Mouse (Mus musculus) hindbrain, embryonic 14.5 days (tissue): ENCODE results near the gene Llcfc1. TPM values are rescaled to one million over a fixed set of nuclear protein-coding genes. Genes with fewer than 3 reads are reported as not detected.

Experiments used
- ATAC-seq: fragments of 200-750 bp; cut with Nextera tagmentation; 2 replicates; pipeline ENCODE4 v1.8.0; 2017; ENCODE audit warnings: moderate number of reproducible peaks, mild to moderate bottlenecking, moderate TSS enrichment, moderate library complexity; ENCODE audit not compliant: low FRiP score
- DNase-seq: peaks from one replicate; pipeline ENCODE4 v3.0.0-alpha.2; 2015; ENCODE audit warnings: low spot score
- H3K27ac ChIP-seq: fragments of 300-500 bp; sonication (generic); 2 replicates; pipeline ENCODE4 v1.5.1; 2014; ENCODE audit warnings: mild to moderate bottlenecking, moderate library complexity
- H3K27me3 ChIP-seq: fragments of 300-500 bp; sonication (generic); 2 replicates; pipeline ENCODE4 v1.6.1; 2014; ENCODE audit warnings: mild to moderate bottlenecking, low read length, mixed read lengths; ENCODE audit not compliant: control insufficient read depth, insufficient read depth
- H3K36me3 ChIP-seq: fragments of 300-500 bp; sonication (generic); replicated peaks from 2 replicates; pipeline ENCODE4 v1.6.1; 2014; ENCODE audit not compliant: control insufficient read depth, insufficient read depth
- H3K4me1 ChIP-seq: fragments of 300-500 bp; sonication (generic); replicated peaks from 2 replicates; pipeline ENCODE4 v1.6.1; 2014; ENCODE audit warnings: antibody characterized with exemption, low read length, mixed read lengths; ENCODE audit not compliant: control insufficient read depth, insufficient read depth
- H3K4me2 ChIP-seq: fragments of 300-500 bp; sonication (generic); replicated peaks from 2 replicates; pipeline ENCODE4 v1.6.1; 2014; ENCODE audit warnings: mild to moderate bottlenecking, moderate library complexity
- H3K4me3 ChIP-seq: fragments of 300-500 bp; sonication (generic); replicated peaks from 2 replicates; pipeline ENCODE4 v1.5.1; 2014; ENCODE audit warnings: mild to moderate bottlenecking, low read length
- H3K9ac ChIP-seq: fragments of 300-500 bp; sonication (generic); 2 replicates; pipeline ENCODE4 v1.6.1; 2014
- H3K9me3 ChIP-seq: fragments of 300-500 bp; sonication (generic); 2 replicates; pipeline ENCODE4 v1.6.1; 2016; ENCODE audit warnings: low read length; ENCODE audit not compliant: control insufficient read depth
- WGBS: fragments of 180-500 bp; shearing (Covaris S2); extraction: QIAGEN DNeasy Blood & Tissue Kit; methylation state at CpG from one replicate; pipeline ENCODE4 v1.1.7; 2014; 5-methylcytosine and 5-hydroxymethylcytosine counted together
- polyA plus RNA-seq: library from polyadenylated mRNA; unstranded; fragments of >200 nt; fragmentation: Nextera tagmentation; extraction: Ambion mirVana; gene quantifications from 2 replicates; pipeline ENCODE4 v1.2.1, GENCODE M21; 2014

The Llcfc1 gene
- polyA plus RNA-seq, 1 experiment from 2014 or later = not detected

DNA sequence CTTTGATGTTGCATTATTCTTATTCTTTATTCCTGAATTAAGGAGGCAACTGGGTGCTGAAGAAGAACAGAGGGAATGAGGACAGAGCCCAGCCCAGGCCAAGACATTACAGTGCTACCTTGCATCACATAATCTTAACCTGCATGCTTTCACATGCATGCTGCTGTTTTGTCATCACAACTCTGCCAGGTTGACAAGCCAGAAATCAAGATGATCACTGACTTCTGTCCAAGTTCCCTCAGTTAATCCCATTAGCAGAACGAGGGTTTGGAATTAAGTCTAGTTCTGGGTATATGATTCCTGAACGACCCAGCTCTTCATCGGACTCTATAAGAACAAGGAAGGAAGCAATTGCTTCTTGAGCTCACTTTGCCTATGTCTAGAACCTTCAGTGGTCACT lies 38.0 kb upstream of the Llcfc1 start:
- no peaks in the 10 kb centered on the region for H3K4me1 ChIP-seq
- no peak for ATAC-seq
- H3K36me3 ChIP-seq = no peaks in the 10 kb centered on the region
- no peak overlapping the region for H3K9ac ChIP-seq
- no peak overlapping the region for H3K27ac ChIP-seq
- H3K9me3 ChIP-seq = no peaks in the 10 kb centered on the region
- H3K27me3 ChIP-seq = no peaks in the 10 kb centered on the region
- 91% methylated on average over 3 of the region's 3 CpGs for WGBS
- H3K4me2 ChIP-seq = no peak overlapping the region
- H3K4me3 ChIP-seq = no peak overlapping the region
- no peak for DNase-seq

DNA sequence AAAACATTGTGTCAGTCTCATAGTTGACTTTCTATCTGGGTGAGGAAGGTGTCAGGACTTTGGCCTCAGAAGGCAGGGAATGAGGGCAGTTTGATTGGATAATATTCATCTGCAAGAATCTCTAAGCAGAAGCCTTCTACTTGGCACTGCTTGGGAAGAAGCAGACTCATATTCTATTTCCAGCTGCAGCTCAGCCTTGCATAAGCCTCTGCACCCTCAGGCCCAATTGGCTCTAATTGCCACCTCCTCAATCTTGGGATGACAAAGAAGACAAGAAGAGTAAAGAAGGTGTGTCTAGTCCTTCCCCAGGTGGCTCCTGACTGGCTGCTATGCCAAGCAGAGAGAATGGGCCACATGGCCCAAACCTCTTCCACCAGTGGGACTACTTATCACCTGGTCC lies 37.6 kb upstream of the Llcfc1 start:
- ATAC-seq (no peak), DNase-seq (no peak)
- Histone ChIP-seq H3K9ac (no peak overlapping the region), H3K9me3 (no peaks in the 10 kb centered on the region), H3K4me1 (no peaks in the 10 kb centered on the region), H3K27me3 (no peaks in the 10 kb centered on the region), H3K27ac (no peak overlapping the region), H3K4me2 (no peak overlapping the region), H3K4me3 (no peak overlapping the region), H3K36me3 (no peaks in the 10 kb centered on the region)

DNA sequence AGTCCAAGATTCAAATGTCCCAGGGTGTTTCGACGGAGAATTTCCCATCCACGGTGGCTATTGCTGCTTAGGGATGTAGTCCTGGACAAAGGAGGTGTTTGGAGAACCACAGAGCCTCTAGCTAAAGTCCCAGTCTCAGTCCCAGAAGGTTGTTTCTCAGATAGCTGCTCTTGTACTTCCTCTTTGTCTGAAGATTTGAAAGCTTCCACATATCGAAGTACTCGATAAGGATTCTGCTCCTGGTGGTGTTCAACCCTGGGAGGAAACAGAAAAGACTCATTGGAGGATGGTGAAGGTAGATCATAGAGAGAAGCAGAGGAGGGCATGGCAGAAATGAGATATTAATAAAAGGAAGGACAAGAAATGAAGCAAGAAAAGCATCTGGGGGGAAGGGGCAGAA lies 31.1 kb upstream of the Llcfc1 start:
- DNase-seq = no peak
- no peak for ATAC-seq
- Histone ChIP-seq H3K4me3 (no peak overlapping the region), H3K27ac (no peak overlapping the region), H3K27me3 (no peaks in the 10 kb centered on the region), H3K36me3 (no peaks in the 10 kb centered on the region), H3K9me3 (no peaks in the 10 kb centered on the region), H3K4me2 (no peak overlapping the region), H3K9ac (no peak overlapping the region), H3K4me1 (no peaks in the 10 kb centered on the region)
- 96% methylated on average over 5 of the region's 5 CpGs for WGBS

DNA sequence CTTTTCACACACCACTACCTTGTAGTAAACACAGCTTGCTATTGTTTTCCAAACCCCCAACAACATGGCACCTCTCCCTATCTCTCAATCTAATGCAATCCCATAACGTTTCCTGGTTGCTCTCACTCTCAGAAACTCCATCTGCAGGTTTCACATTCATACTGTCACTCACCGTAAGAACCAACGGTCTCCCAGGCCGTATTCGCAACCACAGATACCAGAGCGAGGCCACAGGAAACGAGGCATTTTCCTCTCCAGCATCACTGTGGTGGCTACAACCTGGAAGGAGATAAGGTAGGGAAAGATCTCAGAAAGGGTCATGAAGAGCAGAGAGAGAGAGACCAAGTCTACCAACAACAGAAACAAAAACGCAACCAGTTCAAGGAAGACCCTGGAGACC lies 29.6 kb upstream of the Llcfc1 start:
- no peak overlapping the region for H3K9ac ChIP-seq
- no peak overlapping the region for H3K4me2 ChIP-seq
- H3K36me3 ChIP-seq = no peaks in the 10 kb centered on the region
- H3K9me3 ChIP-seq = no peaks in the 10 kb centered on the region
- no peaks in the 10 kb centered on the region for H3K27me3 ChIP-seq
- 91% methylated on average over 8 of the region's 8 CpGs for WGBS
- no peaks in the 10 kb centered on the region for H3K4me1 ChIP-seq
- ATAC-seq (no peak), DNase-seq (no peak)
- H3K27ac ChIP-seq = no peak overlapping the region
- H3K4me3 ChIP-seq = no peak overlapping the region

DNA sequence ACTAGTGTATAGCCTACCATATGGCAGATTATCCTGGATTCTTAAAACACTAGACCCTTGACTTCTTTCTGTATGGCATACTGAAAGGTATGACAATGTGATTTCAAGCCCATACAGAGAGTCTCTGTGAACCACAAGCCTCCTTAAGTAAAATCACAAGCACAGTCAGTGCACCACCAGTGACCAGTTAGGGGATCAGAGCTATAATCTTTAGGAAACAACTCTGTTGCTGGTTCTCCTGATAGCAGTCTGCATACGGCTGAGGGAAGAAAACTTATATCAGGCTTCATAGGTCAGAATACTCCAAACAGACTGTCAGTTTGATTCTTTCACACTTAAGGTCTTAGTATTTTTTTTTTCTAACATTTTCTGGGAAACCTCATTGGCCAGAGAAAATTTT lies 25.7 kb upstream of the Llcfc1 start:
- H3K4me2 ChIP-seq = no peak overlapping the region
- 95% methylated on average over 1 of the region's 1 CpGs for WGBS
- no peak overlapping the region for H3K9ac ChIP-seq
- DNase-seq (no peak), ATAC-seq (no peak)
- no peak overlapping the region for H3K27ac ChIP-seq
- no peaks in the 10 kb centered on the region for H3K36me3 ChIP-seq
- H3K27me3 ChIP-seq = no peaks in the 10 kb centered on the region
- H3K9me3 ChIP-seq = no peaks in the 10 kb centered on the region
- H3K4me1 ChIP-seq = no peaks in the 10 kb centered on the region
- H3K4me3 ChIP-seq = no peak overlapping the region

DNA sequence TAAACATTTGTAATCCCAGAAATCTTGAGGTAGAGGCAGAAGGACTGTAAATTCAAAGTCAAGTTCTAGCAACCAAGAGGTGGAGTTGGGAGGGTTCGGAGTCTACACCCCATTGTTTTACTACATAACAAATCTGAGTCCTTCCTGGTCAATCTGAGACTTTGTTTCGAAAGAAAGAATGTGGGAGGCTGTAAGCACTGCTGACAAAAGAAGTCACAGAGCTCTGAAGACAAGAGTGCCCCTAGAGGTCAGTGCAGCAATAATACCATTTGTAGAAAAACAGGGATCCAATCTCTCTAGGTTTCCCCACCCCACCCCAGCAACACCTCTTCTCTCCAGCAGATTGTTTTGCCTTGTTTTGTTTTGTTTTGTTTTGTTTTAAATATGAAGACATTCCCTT lies 21.9 kb upstream of the Llcfc1 start:
- DNase-seq (no peak), ATAC-seq (no peak)
- WGBS = 27% methylated on average over 2 of the region's 2 CpGs

DNA sequence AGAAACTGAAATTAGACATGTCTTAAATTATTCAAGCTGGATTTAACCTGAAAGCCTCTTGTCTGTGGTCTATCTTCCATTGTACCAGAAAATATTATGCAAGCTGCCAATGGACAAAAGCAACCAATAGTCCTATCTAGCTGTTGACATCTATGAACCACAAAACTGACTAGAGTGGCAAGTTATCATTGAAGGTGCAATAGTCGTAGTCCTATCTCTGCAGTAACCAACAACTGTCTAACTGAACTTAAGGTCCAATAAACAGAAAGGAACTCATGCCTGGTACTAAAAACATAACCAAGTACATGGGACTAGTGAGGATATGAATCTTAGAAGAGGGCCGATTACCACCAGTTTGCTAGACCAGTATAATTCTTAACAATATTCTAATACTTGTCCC lies 7.7 kb upstream of the Llcfc1 start:
- WGBS = 96% methylated on average over 2 of the region's 2 CpGs
- no peak overlapping the region for H3K9ac ChIP-seq
- H3K27ac ChIP-seq = no peak overlapping the region
- DNase-seq (no peak), ATAC-seq (no peak)
- H3K4me2 ChIP-seq = no peak overlapping the region
- H3K9me3 ChIP-seq = no peaks in the 10 kb centered on the region
- no peak overlapping the region for H3K4me3 ChIP-seq
- H3K36me3 ChIP-seq = no peaks in the 10 kb centered on the region
- H3K4me1 ChIP-seq = no peaks in the 10 kb centered on the region
- no peaks in the 10 kb centered on the region for H3K27me3 ChIP-seq

More for the DNA sequence above, 21.9 kb upstream of the Llcfc1 start:
- no peaks in the 10 kb centered on the region for H3K27me3 ChIP-seq
- H3K9me3 ChIP-seq = no peaks in the 10 kb centered on the region
- no peak overlapping the region for H3K4me3 ChIP-seq
- no peaks in the 10 kb centered on the region for H3K4me1 ChIP-seq
- H3K27ac ChIP-seq = no peak overlapping the region
- no peaks in the 10 kb centered on the region for H3K36me3 ChIP-seq
- H3K9ac ChIP-seq = no peak overlapping the region
- H3K4me2 ChIP-seq = no peak overlapping the region

DNA sequence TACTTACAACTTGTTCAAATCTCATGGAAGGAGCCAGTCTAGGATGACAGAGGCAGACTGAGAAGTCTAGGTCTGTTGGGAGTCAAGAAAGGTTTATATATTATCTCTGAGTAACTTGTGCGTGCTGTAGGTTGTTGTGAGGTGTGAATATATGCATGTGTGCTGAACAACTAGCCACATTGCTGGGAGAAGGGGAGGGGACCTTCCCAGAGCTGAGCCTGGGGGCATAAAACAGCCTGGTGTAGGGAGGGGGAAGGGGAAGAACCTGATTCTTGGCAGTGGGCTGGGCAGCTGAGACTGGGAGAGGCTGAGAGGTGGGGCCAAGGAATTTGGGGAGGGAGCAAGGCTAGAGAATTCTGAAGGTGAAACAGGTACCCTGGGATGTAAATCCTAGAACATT lies 3.6 kb upstream of the Llcfc1 start, which contains the start of gene Trpv5:
TSS of gene Trpv5 (minus strand) at position 101 of the 400 bp plus-strand sequence.
- Histone ChIP-seq H3K36me3 (no peaks in the 10 kb centered on the region), H3K4me2 (no peak within 1 kb of the TSS), H3K9ac (no peak within 1 kb of the TSS), H3K27ac (no peak within 1 kb of the TSS), H3K4me1 (no peaks in the 10 kb centered on the region), H3K27me3 (no peaks in the 10 kb centered on the region), H3K9me3 (no peaks in the 10 kb centered on the region), H3K4me3 (no peak within 1 kb of the TSS)
- ATAC-seq = no peak
- no peak for DNase-seq
- 77% methylated on average over 1 of the region's 1 CpGs for WGBS

DNA sequence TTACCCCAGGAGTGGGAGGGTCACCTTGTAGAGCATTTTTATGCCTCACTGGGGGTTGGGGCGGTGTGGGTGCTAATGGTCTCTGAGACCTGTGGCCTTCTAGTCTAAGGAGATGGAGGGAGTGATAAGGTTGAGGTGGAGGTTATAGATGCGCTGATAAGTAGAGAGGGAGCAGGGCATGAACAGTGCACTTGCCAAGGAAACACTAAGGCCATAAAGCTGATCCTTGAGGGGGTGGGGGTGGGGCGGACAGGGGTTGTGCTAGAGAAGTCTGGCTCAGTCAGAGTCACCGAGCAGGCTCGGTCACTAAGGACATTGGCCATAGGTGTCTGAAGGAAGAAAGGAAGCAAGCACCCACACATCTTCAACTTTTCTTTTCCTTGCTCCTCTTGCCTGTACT lies 2.6 kb upstream of the Llcfc1 start:
- 88% methylated on average over 5 of the region's 5 CpGs for WGBS
- Histone ChIP-seq H3K4me1 (no peaks in the 10 kb centered on the region), H3K27ac (no peak overlapping the region), H3K4me3 (no peak overlapping the region), H3K9ac (no peak overlapping the region), H3K36me3 (no peaks in the 10 kb centered on the region), H3K27me3 (no peaks in the 10 kb centered on the region), H3K9me3 (no peaks in the 10 kb centered on the region), H3K4me2 (no peak overlapping the region)
- DNase-seq (no peak), ATAC-seq (no peak)

DNA sequence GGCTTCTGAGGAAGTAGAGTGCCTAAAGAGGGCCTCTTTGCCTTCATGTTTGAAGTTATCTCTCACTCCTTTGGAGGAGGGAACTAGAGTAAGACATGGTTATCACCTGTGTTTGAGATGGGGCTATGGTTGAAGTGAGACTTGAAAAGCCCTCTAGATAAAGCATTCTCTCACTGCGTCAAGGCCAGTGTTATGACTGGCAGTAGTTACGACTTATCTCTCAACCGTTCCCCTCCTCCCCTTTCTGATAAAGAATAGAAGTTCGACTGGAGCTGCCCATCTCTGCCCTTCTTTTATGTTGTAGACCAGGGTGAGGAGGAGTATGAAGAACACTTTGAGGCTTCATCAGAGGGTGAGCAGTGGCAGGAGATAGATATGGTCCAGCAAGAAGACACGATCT lies 680 bp downstream of the Llcfc1 start:
- Histone ChIP-seq H3K27ac (no peak overlapping the region), H3K27me3 (no peaks in the 10 kb centered on the region), H3K4me1 (no peaks in the 10 kb centered on the region), H3K4me3 (no peak overlapping the region), H3K9ac (no peak overlapping the region), H3K36me3 (no peaks in the 10 kb centered on the region), H3K9me3 (no peaks in the 10 kb centered on the region), H3K4me2 (no peak overlapping the region)
- DNase-seq = no peak
- ATAC-seq = no peak
- 94% methylated on average over 5 of the region's 5 CpGs for WGBS
